Mouse (Mus musculus) liver, postnatal 0 days (tissue): ENCODE results near the gene H2-DMa.

Experiments
- CTCF ChIP-seq: sonication (generic); IDR thresholded peaks from 2 replicates; pipeline ENCODE4 v1.5.1; 2016; ENCODE audit warnings: antibody characterized with exemption, low read depth
- EP300 ChIP-seq: IDR thresholded peaks from 2 replicates; pipeline ENCODE4 v1.6.1; 2016; ENCODE audit warnings: antibody characterized with exemption, low read depth, mild to moderate bottlenecking

- TF ChIP-seq EP300 = no peak
- no peak for TF ChIP-seq CTCF
Measured at GRCm38 (mm10) chr17:34106555-34106954, 12.8 kb upstream of the H2-DMa start.
